Comparison of ENCODE assay signal across 8 mouse cellular contexts in genomic region chr17:56858216-56858615, GRCm38 (mm10). TPM values are rescaled to one million over a fixed set of nuclear protein-coding genes. Genes with fewer than 3 reads are reported as not detected.
DNase-seq lines count a peak whose midpoint lies in the region; ATAC-seq and TF ChIP-seq lines count a peak whose summit lies in the region.

No protein-coding gene starts in this region.

- WGBS in lung, adult 2 months: 39% methylated on average over 4 of the region's 4 CpGs

- no peak for TF ChIP-seq POLR2A in lung, adult 2 months (IDR thresholded peaks at IDR 0.05; ENCODE audit: borderline replicate concordance, extremely low read depth, low read depth, low read length)

- intact Hi-C loops in gastrocnemius, postnatal 36 days (cut with DNase I): loop anchor here (1.0 to 2.0 kb wide), 2 partner anchors 28 to 49 kb away; no protein-coding TSS in a partner anchor

- ATAC-seq in CD4-positive, CD25-positive, alpha-beta regulatory T cell, adult 4 months: peak; percentile 77

- H3K4me3 ChIP-seq in lung, adult 2 months (replicated peaks; ENCODE audit: extremely low read depth, low read depth, low read length): no peak overlapping the region

- TF ChIP-seq CTCF in lung, adult 2 months (IDR thresholded peaks at IDR 0.05; ENCODE audit: insufficient read depth, low read length): peak; percentile 98

- peak; percentile 80 for DNase-seq in NIH3T3 (ENCODE audit: low read depth)
- peak; percentile 73 for DNase-seq in cerebellum, postnatal 10 days
- peak; percentile 47 to 52 for DNase-seq in gastrocnemius, postnatal 36 days
- peak; percentile 76 for DNase-seq in kidney, postnatal 10 days
- DNase-seq in lung, adult 2 months: peak; percentile 74
- DNase-seq in right cerebral cortex, postnatal 4 days: peak; percentile 55
- peak; percentile 55 to 75 for DNase-seq in urinary bladder, postnatal 36 days (ENCODE audit: low spot score in 2 of 2)

- no peaks in the 10 kb centered on the region for H3K4me1 ChIP-seq in lung, adult 2 months (ENCODE audit: control insufficient read depth, insufficient read depth, low read length)

RNA-seq across cellular contexts. Expression of gene Acsbg2, which starts 16.0 kb away (rescaled TPM):
- polyA plus RNA-seq in CD4-positive, CD25-positive, alpha-beta regulatory T cell, adult 4 months (2017; shearing (Covaris generic)): under 1 TPM in 1 of 2 experiments, not detected in 1; 0.12 TPM
- not detected for total RNA-seq in gastrocnemius, postnatal 36 days (2021)
- not detected in 2 replicates for polyA plus RNA-seq in lung, adult 2 months (2012; rRNA removed)

RNA-seq across cellular contexts. Expression of gene 1700061G19Rik, which starts 17.1 kb away (rescaled TPM):
- polyA plus RNA-seq in CD4-positive, CD25-positive, alpha-beta regulatory T cell, adult 4 months (2017; shearing (Covaris generic)): under 1 TPM in 1 of 2 experiments, not detected in 1; 0.31 TPM
- total RNA-seq in gastrocnemius, postnatal 36 days (2021): not detected
- polyA plus RNA-seq in lung, adult 2 months (2012; rRNA removed): 0.11 and 0.19 TPM in 2 replicates

RNA-seq across cellular contexts. Expression of gene Rfx2, which starts 27.4 kb away (rescaled TPM):
- 1 to 10 TPM; 1.2 to 2.1 TPM for polyA plus RNA-seq in CD4-positive, CD25-positive, alpha-beta regulatory T cell, adult 4 months (2017; shearing (Covaris generic))
- total RNA-seq in gastrocnemius, postnatal 36 days (2021): 1 to 10 TPM; 1.8 to 2.5 TPM
- polyA plus RNA-seq in lung, adult 2 months (2012; rRNA removed): 24.1 and 27.2 TPM in 2 replicates
